Mouse (Mus musculus) yolk sac, embryonic 10.5 days (tissue): ENCODE measurements around the gene Npvf.
"Not testable (repeated sequence)": the region's sequence is repeated elsewhere in the genome, so short reads cannot be mapped to it uniquely, and the experiment has no call there.

Experiments used
- DNase-seq: peaks from one replicate; pipeline ENCODE4 v3.0.0-alpha.2; 2017; ENCODE audit warnings: low spot score

The Npvf gene

DNA sequence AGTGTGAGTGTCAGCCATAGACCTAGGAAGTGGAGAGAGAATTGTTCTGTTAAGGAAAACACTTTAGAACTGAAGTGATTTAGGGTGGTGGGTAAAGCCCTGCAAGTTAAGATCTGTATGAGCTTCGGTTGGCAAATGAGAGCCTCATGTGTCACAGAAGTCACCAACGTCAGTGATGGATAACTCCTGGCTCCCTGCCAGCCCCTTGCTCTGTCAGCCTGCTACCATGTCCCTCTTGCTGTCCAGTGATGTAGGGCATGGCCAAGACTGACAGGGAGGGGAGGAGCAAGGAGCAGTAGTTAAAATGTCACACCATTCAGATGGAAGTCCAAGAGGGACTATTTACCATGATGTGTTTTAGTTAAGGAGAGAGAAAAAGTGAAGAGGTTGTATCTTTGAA lies 14.6 kb downstream of the Npvf start:
- no peak for DNase-seq

DNA sequence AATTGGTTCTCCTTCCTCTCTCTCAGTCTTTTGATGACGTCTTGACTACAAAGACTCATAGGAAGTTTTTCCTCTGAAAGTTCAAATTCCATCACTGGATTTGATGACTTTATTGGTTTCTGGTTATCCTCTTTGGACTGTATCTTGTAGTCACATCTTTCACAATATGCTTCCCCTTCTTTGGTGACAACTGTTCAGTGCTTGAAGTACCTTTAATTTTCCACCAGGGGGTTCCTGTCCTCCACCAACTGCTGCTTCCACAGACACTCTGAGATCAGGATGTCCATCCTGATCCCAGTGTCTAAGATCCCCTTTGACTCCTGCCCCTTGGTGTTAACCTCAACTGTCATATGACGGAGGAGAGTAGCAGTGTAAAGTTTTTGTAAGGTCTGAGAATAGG lies 28.1 kb downstream of the Npvf start:
- DNase-seq, result not testable (repeated sequence)

DNA sequence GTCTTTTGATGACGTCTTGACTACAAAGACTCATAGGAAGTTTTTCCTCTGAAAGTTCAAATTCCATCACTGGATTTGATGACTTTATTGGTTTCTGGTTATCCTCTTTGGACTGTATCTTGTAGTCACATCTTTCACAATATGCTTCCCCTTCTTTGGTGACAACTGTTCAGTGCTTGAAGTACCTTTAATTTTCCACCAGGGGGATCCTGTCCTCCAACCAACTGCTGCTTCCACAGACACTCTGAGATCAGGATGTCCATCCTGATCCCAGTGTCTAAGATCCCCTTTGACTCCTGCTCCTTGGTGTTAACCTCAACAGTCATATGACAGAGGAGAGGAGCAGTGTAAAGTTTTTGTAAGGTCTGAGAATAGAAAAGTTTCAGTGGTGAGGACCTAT lies 36.0 kb downstream of the Npvf start:
- DNase-seq, result not testable (repeated sequence)

DNA sequence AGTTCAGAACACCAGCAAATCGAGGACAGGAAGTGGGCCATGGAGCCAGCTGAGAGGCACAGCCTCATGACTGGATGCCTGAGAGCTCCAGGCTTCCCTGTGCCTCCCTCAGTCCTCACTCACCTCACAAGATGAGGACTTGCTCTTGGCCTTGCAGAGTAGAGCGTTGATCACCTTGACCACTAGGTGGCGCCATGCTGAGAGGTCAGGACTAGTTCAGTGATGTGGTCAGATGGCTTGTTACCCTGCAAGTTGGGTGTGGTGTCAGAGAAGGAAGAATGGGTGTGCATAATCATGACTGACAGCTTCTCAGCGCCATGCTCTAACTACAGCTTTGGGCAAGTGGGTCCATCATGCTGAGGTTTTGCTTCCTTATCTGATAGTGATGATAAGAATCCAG lies 52.6 kb downstream of the Npvf start:
- DNase-seq, result peak; percentile 36
